Mouse (Mus musculus): Measurements from ENCODE around the gene Nnat. TPM values are rescaled to one million over a fixed set of nuclear protein-coding genes. Genes with fewer than 3 reads are reported as not detected.

Nnat gene
- polyA plus RNA-seq, 1 experiment from 2014 or later, result 4,218 TPM

DNA sequence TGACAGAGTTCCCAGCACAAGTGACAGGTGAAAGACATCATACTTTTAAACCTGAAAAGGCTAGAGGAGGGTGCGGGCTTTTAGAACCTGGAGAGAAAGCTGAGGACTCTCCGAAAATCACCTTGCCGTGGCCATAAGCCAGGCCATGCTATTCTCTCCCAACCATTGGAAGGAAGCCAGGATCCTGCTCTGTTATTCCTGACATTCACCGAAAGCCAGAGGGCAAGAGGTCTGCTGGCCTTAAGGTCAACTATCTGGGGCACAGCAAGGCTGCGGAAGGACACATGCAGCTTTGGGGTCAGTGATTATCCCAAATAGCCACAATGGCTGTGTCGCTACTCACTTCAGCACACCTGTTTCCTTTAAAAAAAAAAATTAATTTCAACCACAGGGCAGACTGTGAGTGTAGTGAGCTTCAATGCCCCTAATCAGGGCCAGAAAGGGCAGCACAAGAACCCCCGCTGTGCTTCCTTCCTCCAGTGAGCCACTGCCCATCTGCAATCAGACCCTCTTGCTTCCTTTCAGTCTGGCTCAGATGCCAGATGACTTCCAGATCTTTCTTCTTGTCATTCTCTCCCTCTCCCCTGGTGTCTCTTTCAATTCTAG, 23.3 kb upstream of the Nnat start:
- no peaks in the 10 kb centered on the region for H3K36me3 ChIP-seq
- no peak for ATAC-seq (ENCODE audit: low read depth)
- 0 out of 2 replicates have a peak overlapping the region, but pooled peaks have one; percentile 22 for H3K9ac ChIP-seq
- peaks cover 52% of the 10 kb centered on the region for H3K4me1 ChIP-seq (replicated peaks)
- no peak overlapping the region for H3K4me2 ChIP-seq
- peak overlapping the region; percentile 74 for H3K27ac ChIP-seq (replicated peaks)
- no peak overlapping the region for H3K4me3 ChIP-seq
- H3K9me3 ChIP-seq, result no peaks in the 10 kb centered on the region
- WGBS, result 62% methylated on average over 7 of the region's 7 CpGs
- H3K27me3 ChIP-seq, result no peaks in the 10 kb centered on the region

DNA sequence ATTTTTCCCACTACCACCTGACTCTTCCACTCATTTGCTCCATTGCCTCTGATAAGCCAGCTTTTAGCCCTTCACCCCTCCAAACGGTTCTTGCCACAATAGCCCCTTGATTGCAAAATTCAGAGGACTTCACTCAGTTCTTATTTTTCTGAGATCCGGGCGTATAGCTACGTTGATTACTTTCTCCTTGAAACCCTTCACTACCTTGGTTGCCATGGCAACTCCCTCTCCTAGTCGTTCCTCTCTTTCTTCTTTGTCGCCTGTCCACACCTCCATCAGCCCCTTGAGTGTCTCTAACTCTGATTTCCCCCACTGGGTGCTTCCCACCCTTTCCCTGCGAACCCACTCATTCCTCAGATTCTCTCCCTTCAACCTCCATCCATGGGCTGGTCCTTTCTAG, 22.8 kb upstream of the Nnat start:
- H3K4me1 ChIP-seq (replicated peaks), result peaks cover 52% of the 10 kb centered on the region

DNA sequence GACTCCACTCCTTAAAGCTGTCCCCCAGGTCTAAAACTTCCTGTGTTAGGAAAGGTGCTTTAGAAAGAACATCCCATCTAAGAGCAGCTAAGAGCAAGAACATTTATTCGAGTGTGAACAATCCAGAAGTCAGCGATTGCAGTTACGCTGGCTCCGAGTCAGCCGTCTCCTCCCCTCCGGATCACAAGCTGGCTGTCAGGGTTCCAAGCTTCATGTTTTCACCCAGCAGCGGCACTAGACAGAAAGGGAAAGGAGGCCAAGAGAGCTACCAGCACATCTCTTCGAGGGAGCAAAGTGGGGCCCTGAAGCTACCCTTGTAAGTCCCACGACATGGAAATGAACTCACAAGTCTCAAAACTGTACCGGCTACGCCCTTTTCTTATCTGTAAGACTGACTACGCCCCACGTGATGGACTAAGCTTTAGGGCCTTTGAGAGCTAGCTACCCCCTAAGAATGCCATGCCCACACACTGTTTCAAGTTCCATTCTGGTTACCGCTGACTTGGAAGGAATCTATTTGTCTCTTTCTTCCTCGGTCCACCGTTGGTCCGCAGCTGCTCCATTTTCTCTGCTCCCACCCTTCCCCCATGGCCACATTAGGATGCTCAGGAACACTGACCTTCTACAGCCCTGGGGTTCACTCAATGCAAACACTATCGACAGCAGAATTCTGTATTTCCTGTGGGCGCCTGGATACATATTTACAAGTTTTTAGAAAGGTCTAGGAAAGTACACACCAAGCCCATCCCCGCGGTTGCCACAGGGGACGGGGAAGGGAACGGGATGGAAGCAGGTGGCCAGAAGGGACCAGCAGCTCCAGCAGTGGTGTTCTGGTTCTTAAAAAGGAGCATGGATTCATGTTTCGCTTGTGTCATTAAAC, 19.6 kb upstream of the Nnat start:
- peaks cover 70% of the 10 kb centered on the region for H3K4me1 ChIP-seq (replicated peaks)
- H3K27ac ChIP-seq (replicated peaks), result peak overlapping the region; percentile 57
- 0 out of 2 replicates have a peak overlapping the region, but pooled peaks have one; percentile 0 for H3K4me2 ChIP-seq
- no peaks in the 10 kb centered on the region for H3K27me3 ChIP-seq
- ATAC-seq (ENCODE audit: low read depth), result no peak
- H3K9me3 ChIP-seq, result no peaks in the 10 kb centered on the region
- H3K36me3 ChIP-seq, result no peaks in the 10 kb centered on the region
- 49% methylated on average over 24 of the region's 24 CpGs for WGBS
- H3K9ac ChIP-seq, result no peak overlapping the region
- no peak overlapping the region for H3K4me3 ChIP-seq

More for the DNA sequence above, 22.8 kb upstream of the Nnat start:
- no peak overlapping the region for H3K4me2 ChIP-seq
- H3K27ac ChIP-seq (replicated peaks), result peak overlapping the region; percentile 74
- H3K36me3 ChIP-seq, result no peaks in the 10 kb centered on the region
- no peaks in the 10 kb centered on the region for H3K9me3 ChIP-seq
- 26% methylated on average over 7 of the region's 7 CpGs for WGBS
- no peak overlapping the region for H3K4me3 ChIP-seq
- ATAC-seq (ENCODE audit: low read depth), result no peak; the same call in 1 of the 2 replicates
- 0 out of 2 replicates have a peak overlapping the region, but pooled peaks have one; percentile 22 for H3K9ac ChIP-seq
- no peaks in the 10 kb centered on the region for H3K27me3 ChIP-seq

DNA sequence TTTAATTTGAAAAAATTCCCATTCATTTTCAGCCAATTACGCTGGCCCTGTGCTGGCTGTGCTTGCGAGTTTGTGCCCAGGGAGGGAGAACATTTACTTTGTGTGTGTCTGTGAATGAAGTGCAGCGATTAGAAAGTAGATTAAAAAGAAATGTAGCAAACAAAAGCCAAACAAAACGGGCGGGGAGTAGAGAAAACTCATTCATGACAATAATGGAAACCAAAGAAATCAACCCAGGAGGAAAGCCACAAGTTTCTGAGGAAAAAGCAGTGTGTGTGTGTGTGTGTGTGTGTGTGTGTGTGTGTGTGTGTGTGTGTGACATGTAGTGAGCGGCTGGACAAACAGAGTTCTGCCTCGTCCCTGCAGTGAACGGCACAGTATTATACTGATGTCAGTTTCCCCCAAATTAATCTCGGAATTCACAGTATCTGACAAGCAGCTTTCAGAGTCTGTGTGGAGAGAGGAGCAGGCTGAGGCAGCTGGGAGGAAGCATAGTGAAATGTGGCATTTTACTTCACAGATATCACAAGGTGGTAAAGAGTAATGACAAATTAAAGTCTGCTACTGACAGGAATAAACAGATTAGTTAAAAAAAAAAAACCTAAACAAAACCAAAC, 18.8 kb upstream of the Nnat start:
- ATAC-seq (ENCODE audit: low read depth), result no peak
- WGBS, result 23% methylated on average over 9 of the region's 9 CpGs
- peak overlapping the region; percentile 27; the same call in 1 of the 2 replicates for H3K9ac ChIP-seq

DNA sequence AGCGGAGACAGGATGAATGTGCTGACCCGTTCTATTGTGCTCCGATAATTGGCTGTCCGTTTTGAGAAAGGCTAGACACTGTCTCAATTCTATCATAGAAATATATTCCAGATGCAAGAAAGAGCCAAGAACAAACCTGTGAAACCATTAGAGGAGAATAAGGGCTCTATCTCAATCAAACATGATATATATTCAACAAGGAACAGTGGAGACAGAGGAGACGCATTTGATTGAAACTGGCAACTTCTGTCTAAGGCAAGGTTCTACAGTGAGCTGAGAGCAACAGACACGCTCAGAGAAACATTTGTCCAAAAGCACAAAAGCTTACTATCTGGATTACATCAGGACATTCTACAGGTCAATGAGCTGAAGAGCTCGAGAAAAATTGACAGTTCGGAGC, 18.2 kb upstream of the Nnat start:
- 43% methylated on average over 8 of the region's 8 CpGs for WGBS
- no peak overlapping the region for H3K27ac ChIP-seq (replicated peaks)
- peaks cover 77% of the 10 kb centered on the region for H3K4me1 ChIP-seq (replicated peaks)
- no peaks in the 10 kb centered on the region for H3K27me3 ChIP-seq
- H3K4me2 ChIP-seq, result no peak overlapping the region
- H3K4me3 ChIP-seq, result no peak overlapping the region
- no peaks in the 10 kb centered on the region for H3K9me3 ChIP-seq
- no peak for ATAC-seq (ENCODE audit: low read depth)
- peak overlapping the region; percentile 27; the same call in 1 of the 2 replicates for H3K9ac ChIP-seq
- H3K36me3 ChIP-seq, result 0 out of 2 replicates have a peak, but pooled peaks cover 2% of the 10 kb centered on the region

More for the DNA sequence above, 18.8 kb upstream of the Nnat start:
- Histone ChIP-seq H3K4me2 (0 out of 2 replicates have a peak overlapping the region, but pooled peaks have one; percentile 0), H3K27ac (replicated peaks) (0 out of 2 replicates have a peak overlapping the region, but pooled peaks have one; percentile 57), H3K9me3 (no peaks in the 10 kb centered on the region), H3K27me3 (no peaks in the 10 kb centered on the region), H3K36me3 (no peaks in the 10 kb centered on the region), H3K4me1 (replicated peaks) (peaks cover 77% of the 10 kb centered on the region), H3K4me3 (no peak overlapping the region)

DNA sequence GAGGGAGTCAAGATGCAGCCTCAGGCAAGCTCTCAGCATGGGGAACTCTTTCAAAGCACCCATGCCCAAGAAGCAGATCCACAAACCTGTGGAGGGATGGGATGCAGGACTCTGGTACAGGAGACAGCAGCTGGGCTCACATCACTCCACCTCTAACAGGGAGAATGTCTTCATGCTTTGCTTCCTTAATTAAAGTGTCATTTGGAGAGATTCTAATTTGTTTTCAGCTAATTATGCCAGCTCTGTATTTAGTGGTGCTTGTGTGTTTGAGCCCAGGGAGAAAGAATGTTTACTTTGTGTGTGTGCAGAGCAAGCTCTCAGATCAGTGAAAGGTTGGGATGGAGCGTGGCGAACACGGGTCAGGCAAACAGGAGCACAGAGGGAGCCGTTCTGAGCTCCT, 17.5 kb upstream of the Nnat start:
- WGBS, result 56% methylated on average over 4 of the region's 4 CpGs
- ATAC-seq (ENCODE audit: low read depth), result no peak
- peak overlapping the region; percentile 26; the same call in 1 of the 2 replicates for H3K9ac ChIP-seq

DNA sequence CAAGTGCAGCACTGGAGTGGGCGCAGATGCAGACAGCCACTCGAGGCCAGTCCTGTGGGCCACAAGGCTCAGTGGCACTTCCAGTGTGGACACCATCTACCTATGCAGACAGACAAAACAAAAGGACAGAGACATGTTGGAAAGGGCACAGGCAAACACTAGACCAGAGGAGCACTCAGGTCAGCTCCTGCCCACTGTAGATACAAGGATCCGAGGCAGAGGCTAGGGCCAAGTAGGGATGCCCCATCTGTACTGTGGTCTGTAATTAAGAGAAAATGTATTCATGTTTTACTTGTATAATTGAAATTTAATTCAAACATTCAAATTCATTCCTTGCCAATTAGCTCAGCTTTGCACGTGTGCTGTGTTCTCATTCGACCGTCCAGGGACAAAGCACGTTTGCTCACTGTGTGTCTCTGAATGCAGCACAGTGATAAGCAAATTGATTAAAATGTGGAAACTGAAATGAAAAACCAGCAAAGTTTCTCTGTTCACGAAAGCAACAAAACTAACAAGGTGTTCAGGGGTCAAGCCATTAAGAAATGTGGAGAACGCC, 15.5 kb upstream of the Nnat start:
- WGBS, result 54% methylated on average over 9 of the region's 9 CpGs
- H3K4me2 ChIP-seq, result no peak overlapping the region
- ATAC-seq (ENCODE audit: low read depth), result no peak
- H3K27me3 ChIP-seq, result no peaks in the 10 kb centered on the region
- peak overlapping the region; percentile 19; the same call in 1 of the 2 replicates for H3K27ac ChIP-seq (replicated peaks)
- H3K9me3 ChIP-seq, result no peaks in the 10 kb centered on the region
- H3K4me1 ChIP-seq (replicated peaks), result peaks cover 72% of the 10 kb centered on the region
- H3K9ac ChIP-seq, result no peak overlapping the region
- peaks cover 23% of the 10 kb centered on the region for H3K36me3 ChIP-seq
- no peak overlapping the region for H3K4me3 ChIP-seq

More for the DNA sequence above, 17.5 kb upstream of the Nnat start:
- Histone ChIP-seq H3K4me3 (no peak overlapping the region), H3K36me3 (peaks cover 9% of the 10 kb centered on the region; the same call in 1 of the 2 replicates), H3K27ac (replicated peaks) (peak overlapping the region; percentile 25; the same call in 1 of the 2 replicates), H3K27me3 (no peaks in the 10 kb centered on the region), H3K4me1 (replicated peaks) (peaks cover 77% of the 10 kb centered on the region), H3K9me3 (no peaks in the 10 kb centered on the region), H3K4me2 (no peak overlapping the region)

DNA sequence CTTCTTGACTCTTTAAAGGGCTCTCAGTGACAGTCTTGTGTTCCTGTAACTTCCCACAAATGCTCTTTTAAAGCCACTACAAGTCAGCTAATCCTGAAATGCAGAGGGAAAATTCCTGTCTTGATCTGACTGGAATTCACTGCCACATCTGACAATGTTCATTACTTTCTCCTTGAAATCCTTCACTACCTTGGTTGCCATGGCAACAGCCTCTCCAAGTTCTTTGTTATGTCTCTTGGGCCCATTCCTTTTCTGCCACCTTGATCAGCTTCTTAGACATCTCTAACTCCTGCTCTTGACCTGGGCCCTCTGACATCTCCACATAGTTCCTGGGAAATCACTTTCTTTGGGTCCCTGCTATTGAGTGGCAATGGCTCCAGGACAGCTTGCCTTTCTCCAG, 13.2 kb upstream of the Nnat start:
- H3K9me3 ChIP-seq, result no peaks in the 10 kb centered on the region
- peaks cover 23% of the 10 kb centered on the region for H3K36me3 ChIP-seq
- H3K27ac ChIP-seq (replicated peaks), result peak overlapping the region; percentile 34
- ATAC-seq (ENCODE audit: low read depth), result no peak
- H3K4me2 ChIP-seq, result no peak overlapping the region
- H3K27me3 ChIP-seq, result no peaks in the 10 kb centered on the region
- H3K9ac ChIP-seq, result no peak overlapping the region
- peaks cover 52% of the 10 kb centered on the region for H3K4me1 ChIP-seq (replicated peaks)
- no peak overlapping the region for H3K4me3 ChIP-seq

DNA sequence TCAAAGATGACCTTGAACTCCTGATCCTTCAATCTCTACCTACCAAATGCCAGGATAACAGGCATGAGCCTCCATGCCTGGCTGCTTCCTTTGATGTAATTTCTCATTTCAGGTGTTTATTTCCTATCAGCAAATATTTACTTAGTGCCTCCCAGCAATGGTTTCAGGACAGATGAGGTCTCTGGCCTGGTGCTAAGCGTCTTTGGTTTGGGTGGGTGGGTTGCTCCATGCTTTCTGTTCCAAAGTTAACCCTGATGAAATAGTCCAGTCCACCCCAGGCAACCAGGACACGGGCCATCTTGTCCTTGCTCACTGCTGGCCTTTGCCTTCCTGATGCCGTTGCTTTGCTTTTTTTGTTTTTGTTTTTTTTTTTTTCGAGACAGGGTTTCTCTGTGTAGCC, 9.6 kb upstream of the Nnat start:
- 83% methylated on average over 4 of the region's 4 CpGs for WGBS

DNA sequence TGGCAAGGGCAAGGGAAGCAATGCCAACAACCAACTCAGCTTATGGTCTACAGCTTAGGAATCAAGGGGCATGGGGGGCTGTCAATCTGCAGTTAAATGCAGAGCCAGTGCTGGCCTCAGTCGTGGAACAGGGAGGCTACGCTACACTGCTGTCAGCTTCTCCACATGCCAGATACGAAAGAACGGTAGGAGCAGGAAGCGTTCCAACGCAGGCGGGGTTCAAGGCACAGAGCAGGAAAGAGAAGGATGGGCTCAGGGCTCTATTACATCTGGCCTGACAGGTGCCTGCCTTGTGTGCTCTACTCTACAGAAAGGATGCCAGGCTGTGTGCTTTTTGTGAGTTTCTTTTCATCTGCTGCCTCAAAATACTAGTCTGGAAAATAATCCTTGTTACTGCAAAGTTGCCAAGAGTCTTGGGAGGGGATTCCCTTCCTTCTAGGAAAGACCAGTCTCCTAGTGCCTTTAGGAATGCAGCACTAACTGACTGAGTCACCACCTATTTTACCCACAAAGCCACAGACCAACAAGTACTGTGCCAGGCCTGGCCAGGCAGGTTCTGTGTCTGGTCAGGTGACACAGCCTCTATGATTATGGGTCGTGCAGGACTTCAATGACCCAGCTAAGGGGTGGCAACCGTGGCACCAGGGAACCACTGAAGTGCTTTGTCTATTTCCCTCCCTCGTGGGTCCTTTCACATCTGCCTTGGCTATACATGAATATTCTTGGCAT, 7.6 kb upstream of the Nnat start:
- H3K27me3 ChIP-seq, result no peaks in the 10 kb centered on the region
- no peaks in the 10 kb centered on the region; the same call in 1 of the 2 replicates for H3K9me3 ChIP-seq
- WGBS, result 82% methylated on average over 10 of the region's 10 CpGs
- no peak overlapping the region for H3K27ac ChIP-seq (replicated peaks)
- no peak for ATAC-seq (ENCODE audit: low read depth)
- H3K4me3 ChIP-seq, result no peak overlapping the region
- peaks cover 38% of the 10 kb centered on the region for H3K4me1 ChIP-seq (replicated peaks)
- H3K9ac ChIP-seq, result no peak overlapping the region
- H3K36me3 ChIP-seq, result peaks cover 32% of the 10 kb centered on the region
- no peak overlapping the region for H3K4me2 ChIP-seq

More for the DNA sequence above, 9.6 kb upstream of the Nnat start:
- H3K9me3 ChIP-seq, result no peaks in the 10 kb centered on the region
- H3K9ac ChIP-seq, result no peak overlapping the region
- H3K4me3 ChIP-seq, result no peak overlapping the region
- no peak overlapping the region for H3K27ac ChIP-seq (replicated peaks)
- H3K27me3 ChIP-seq, result no peaks in the 10 kb centered on the region
- ATAC-seq (ENCODE audit: low read depth), result no peak
- H3K4me2 ChIP-seq, result no peak overlapping the region
- H3K4me1 ChIP-seq (replicated peaks), result peaks cover 45% of the 10 kb centered on the region
- H3K36me3 ChIP-seq, result peaks cover 23% of the 10 kb centered on the region

DNA sequence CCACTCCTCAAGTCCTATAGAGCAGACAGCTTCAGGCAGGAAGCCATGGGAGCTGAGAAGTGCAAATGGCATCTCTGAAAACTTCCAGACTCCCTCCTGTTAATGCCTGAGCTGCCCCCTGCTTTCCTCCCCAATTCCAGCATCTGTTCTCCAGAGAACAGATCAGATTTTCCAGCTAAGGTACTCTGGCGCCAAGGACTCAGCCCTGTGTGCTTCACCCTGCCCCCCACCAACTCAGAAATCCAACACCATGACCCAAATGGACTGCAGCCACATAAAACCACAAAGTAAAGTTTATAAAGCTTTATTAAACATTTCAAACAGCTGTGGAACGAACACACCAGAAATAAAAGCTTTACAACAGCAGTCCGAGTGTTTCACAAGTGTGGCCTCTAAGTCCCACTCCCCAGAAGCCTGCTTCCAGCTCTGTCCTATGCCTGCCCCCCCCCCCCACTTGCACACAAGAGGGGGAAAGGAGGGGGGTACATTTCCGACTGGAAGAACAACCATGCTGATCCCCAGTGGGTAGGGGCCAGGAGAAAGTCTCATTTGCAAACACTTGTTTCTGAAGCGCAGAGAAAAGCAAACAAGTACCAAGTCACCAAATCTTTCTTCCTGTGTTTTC, 3.7 kb upstream of the Nnat start:
- no peak for ATAC-seq (ENCODE audit: low read depth)
- WGBS, result 78% methylated on average over 5 of the region's 5 CpGs
- no peak overlapping the region for H3K4me3 ChIP-seq
- H3K4me2 ChIP-seq, result no peak overlapping the region
- peaks cover 32% of the 10 kb centered on the region for H3K9me3 ChIP-seq
- H3K36me3 ChIP-seq, result peaks cover 52% of the 10 kb centered on the region
- peaks cover 58% of the 10 kb centered on the region for H3K4me1 ChIP-seq (replicated peaks)
- no peaks in the 10 kb centered on the region for H3K27me3 ChIP-seq
- H3K27ac ChIP-seq (replicated peaks), result no peak overlapping the region
- no peak overlapping the region for H3K9ac ChIP-seq

Data from neural tube, embryonic 13.5 days (tissue).